Mouse (Mus musculus): ENCODE data around the gene Trmt2b. TPM values are rescaled to one million over a fixed set of nuclear protein-coding genes. Genes with fewer than 3 reads are reported as not detected.
"Not testable (repeated sequence)": the region's sequence is repeated elsewhere in the genome, so short reads cannot be mapped to it uniquely, and the experiment has no call there.

The Trmt2b gene
- polyA plus RNA-seq, 1 experiment = 5.9 TPM

GRCm38 (mm10) chrX:134233048-134233447, 43.7 kb downstream of the Trmt2b start:
- TF ChIP-seq POLR2A (IDR thresholded peaks at IDR 0.05; ENCODE audit: low read depth, low read length) = no peak
- TF ChIP-seq CTCF (IDR thresholded peaks at IDR 0.05; ENCODE audit: extremely low read depth, insufficient read depth, insufficient read length, insufficient replicate concordance) = no peak
- Histone ChIP-seq H3K27ac (ENCODE audit: insufficient read depth, low read length) (no peak overlapping the region), H3K4me3 (ENCODE audit: extremely low read depth, insufficient read depth, insufficient read length) (no peak overlapping the region), H3K4me1 (ENCODE audit: control insufficient read depth, insufficient read depth, insufficient read length) (no peaks in the 10 kb centered on the region), H3K27me3 (ENCODE audit: control insufficient read depth, insufficient read depth, low read length) (no peaks in the 10 kb centered on the region), H3K36me3 (ENCODE audit: control insufficient read depth, insufficient read depth, low read length) (peaks cover 1% of the 10 kb centered on the region; the same call in 1 of the 2 replicates)
- 81% methylated on average over 1 of the region's 1 CpGs for WGBS
- DNase-seq (ENCODE audit: low read depth in 1 of 2, low spot score in 2 of 2) = no peak

- Histone ChIP-seq H3K4me3 (ENCODE audit: extremely low read depth, insufficient read depth, insufficient read length) (no peak within 1 kb of the TSS), H3K27me3 (ENCODE audit: control insufficient read depth, insufficient read depth, low read length) (no peaks in the 10 kb centered on the region), H3K4me1 (ENCODE audit: control insufficient read depth, insufficient read depth, insufficient read length) (no peaks in the 10 kb centered on the region), H3K27ac (ENCODE audit: insufficient read depth, low read length) (no peak within 1 kb of the TSS), H3K36me3 (ENCODE audit: control insufficient read depth, insufficient read depth, low read length) (peaks cover 5% of the 10 kb centered on the region)
- TF ChIP-seq CTCF (IDR thresholded peaks at IDR 0.05; ENCODE audit: extremely low read depth, insufficient read depth, insufficient read length, insufficient replicate concordance) = no peak
- no peak for TF ChIP-seq POLR2A (IDR thresholded peaks at IDR 0.05; ENCODE audit: low read depth, low read length)
- WGBS = 77% methylated on average over 4 of the region's 4 CpGs
- DNase-seq (ENCODE audit: low read depth in 1 of 2, low spot score in 2 of 2) = no peak
Observed at GRCm38 (mm10) chrX:134221856-134222255, 54.9 kb downstream of the Trmt2b start, which contains the start of gene Nox1. Gene Nox1 (minus strand): TSS chrX:134221956.

GRCm38 (mm10) chrX:134220618-134221017, 56.2 kb downstream of the Trmt2b start:
- Histone ChIP-seq H3K27ac (ENCODE audit: insufficient read depth, low read length) (no peak overlapping the region), H3K4me3 (ENCODE audit: extremely low read depth, insufficient read depth, insufficient read length) (no peak overlapping the region), H3K4me1 (ENCODE audit: control insufficient read depth, insufficient read depth, insufficient read length) (no peaks in the 10 kb centered on the region), H3K27me3 (ENCODE audit: control insufficient read depth, insufficient read depth, low read length) (no peaks in the 10 kb centered on the region), H3K36me3 (ENCODE audit: control insufficient read depth, insufficient read depth, low read length) (peaks cover 5% of the 10 kb centered on the region)
- WGBS = 85% methylated on average over 3 of the region's 3 CpGs
- TF ChIP-seq POLR2A (IDR thresholded peaks at IDR 0.05; ENCODE audit: low read depth, low read length) (no peak), CTCF (IDR thresholded peaks at IDR 0.05; ENCODE audit: extremely low read depth, insufficient read depth, insufficient read length, insufficient replicate concordance) (no peak)
- DNase-seq (ENCODE audit: low read depth in 1 of 2, low spot score in 2 of 2) = no peak

GRCm38 (mm10) chrX:134218161-134218560, 58.6 kb downstream of the Trmt2b start:
- 85% methylated on average over 4 of the region's 4 CpGs for WGBS
- peaks cover 2% of the 10 kb centered on the region; the same call in 1 of the 2 replicates for H3K36me3 ChIP-seq (ENCODE audit: control insufficient read depth, insufficient read depth, low read length)
- H3K4me1 ChIP-seq (ENCODE audit: control insufficient read depth, insufficient read depth, insufficient read length) = no peaks in the 10 kb centered on the region
- no peak overlapping the region for H3K4me3 ChIP-seq (ENCODE audit: extremely low read depth, insufficient read depth, insufficient read length)
- no peaks in the 10 kb centered on the region for H3K27me3 ChIP-seq (ENCODE audit: control insufficient read depth, insufficient read depth, low read length)
- H3K27ac ChIP-seq (ENCODE audit: insufficient read depth, low read length) = no peak overlapping the region
- TF ChIP-seq CTCF (IDR thresholded peaks at IDR 0.05; ENCODE audit: extremely low read depth, insufficient read depth, insufficient read length, insufficient replicate concordance) (no peak), POLR2A (IDR thresholded peaks at IDR 0.05; ENCODE audit: low read depth, low read length) (no peak)
- DNase-seq (ENCODE audit: low read depth in 1 of 2, low spot score in 2 of 2) = no peak

- TF ChIP-seq CTCF (IDR thresholded peaks at IDR 0.05; ENCODE audit: extremely low read depth, insufficient read depth, insufficient read length, insufficient replicate concordance) (no peak), POLR2A (IDR thresholded peaks at IDR 0.05; ENCODE audit: low read depth, low read length) (no peak)
- Histone ChIP-seq H3K4me3 (ENCODE audit: extremely low read depth, insufficient read depth, insufficient read length) (no peak overlapping the region), H3K36me3 (ENCODE audit: control insufficient read depth, insufficient read depth, low read length) (0 out of 2 replicates have a peak, but pooled peaks cover 1% of the 10 kb centered on the region), H3K4me1 (ENCODE audit: control insufficient read depth, insufficient read depth, insufficient read length) (no peaks in the 10 kb centered on the region), H3K27ac (ENCODE audit: insufficient read depth, low read length) (no peak overlapping the region), H3K27me3 (ENCODE audit: control insufficient read depth, insufficient read depth, low read length) (no peaks in the 10 kb centered on the region)
- no peak for DNase-seq (ENCODE audit: low read depth in 1 of 2, low spot score in 2 of 2)
- 90% methylated on average over 7 of the region's 7 CpGs for WGBS
Observed at GRCm38 (mm10) chrX:134211151-134211642, 65.6 kb downstream of the Trmt2b start.

- Histone ChIP-seq H3K27me3 (ENCODE audit: control insufficient read depth, insufficient read depth, low read length) (no peaks in the 10 kb centered on the region), H3K27ac (ENCODE audit: insufficient read depth, low read length) (no peak overlapping the region), H3K36me3 (ENCODE audit: control insufficient read depth, insufficient read depth, low read length) (peaks cover 1% of the 10 kb centered on the region; the same call in 1 of the 2 replicates), H3K4me3 (ENCODE audit: extremely low read depth, insufficient read depth, insufficient read length) (no peak overlapping the region), H3K4me1 (ENCODE audit: control insufficient read depth, insufficient read depth, insufficient read length) (no peaks in the 10 kb centered on the region)
- WGBS = 84% methylated on average over 2 of the region's 2 CpGs
- no peak for DNase-seq (ENCODE audit: low read depth in 1 of 2, low spot score in 2 of 2)
- TF ChIP-seq POLR2A (IDR thresholded peaks at IDR 0.05; ENCODE audit: low read depth, low read length) = no peak
- no peak for TF ChIP-seq CTCF (IDR thresholded peaks at IDR 0.05; ENCODE audit: extremely low read depth, insufficient read depth, insufficient read length, insufficient replicate concordance)
Observed at GRCm38 (mm10) chrX:134208491-134208890, 68.3 kb downstream of the Trmt2b start.

- H3K4me1 ChIP-seq (ENCODE audit: control insufficient read depth, insufficient read depth, insufficient read length); H3K4me3 ChIP-seq (ENCODE audit: extremely low read depth, insufficient read depth, insufficient read length); H3K27me3 ChIP-seq (ENCODE audit: control insufficient read depth, insufficient read depth, low read length); DNase-seq (ENCODE audit: low read depth in 1 of 2, low spot score in 2 of 2); H3K36me3 ChIP-seq (ENCODE audit: control insufficient read depth, insufficient read depth, low read length); H3K27ac ChIP-seq (ENCODE audit: insufficient read depth, low read length): not testable (repeated sequence)
- 94% methylated on average over 9 of the region's 9 CpGs for WGBS
Observed at GRCm38 (mm10) chrX:134187201-134187600, 89.6 kb downstream of the Trmt2b start, which contains the start of gene Arl13a. Gene Arl13a (plus strand): TSS chrX:134187501.
